Mouse (Mus musculus) 3T3-L1 (cell line): ENCODE data around the gene Olfr1351.
"Not testable (repeated sequence)": the region's sequence is repeated elsewhere in the genome, so short reads cannot be mapped to it uniquely, and the experiment has no call there.

Experiments
- DNase-seq: peaks from one replicate; pipeline ENCODE4 v3.0.0-alpha.2; 2015; ENCODE audit warnings: low read depth, low spot score

Olfr1351 gene

GRCm38 (mm10) chr10:79012172-79012571 lies at the start of gene Olfr1351:
TSS of gene Olfr1351 (plus strand) at chr10:79012472.
- no peak for DNase-seq

GRCm38 (mm10) chr10:78963009-78963408 lies 49.3 kb upstream of the Olfr1351 start, which contains the start of gene Olfr1353:
TSS of gene Olfr1353 (plus strand) at chr10:78963309.
- DNase-seq, result not testable (repeated sequence)

GRCm38 (mm10) chr10:78980750-78981149 lies 31.5 kb upstream of the Olfr1351 start, which contains the start of gene Olfr1352:
TSS of gene Olfr1352 (plus strand) at chr10:78981050.
- no peak for DNase-seq

- DNase-seq, result no peak
These were observed 16.2 kb downstream of the Olfr1351 start, which contains the start of gene Olfr57 for GRCm38 (mm10) chr10:79028441-79028840. TSS of gene Olfr57 (plus strand) at chr10:79028741.

- not testable (repeated sequence) for DNase-seq
These were observed 30.2 kb downstream of the Olfr1351 start for GRCm38 (mm10) chr10:79042457-79042856.

- not testable (repeated sequence) for DNase-seq
These were observed 45.1 kb downstream of the Olfr1351 start for GRCm38 (mm10) chr10:79057370-79057769.
